Mouse (Mus musculus) heart, embryonic 16.5 days (tissue): ENCODE data around the gene Wdtc1. TPM values are rescaled to one million over a fixed set of nuclear protein-coding genes. Genes with fewer than 3 reads are reported as not detected.

Experiments used
- ATAC-seq: fragments of 200-750 bp; cut with Nextera tagmentation; replicated peaks from 2 replicates; pipeline ENCODE4 v1.8.0; 2017; ENCODE audit warnings: moderate number of reproducible peaks; ENCODE audit not compliant: insufficient read depth, low FRiP score; ENCODE audit errors: extremely low read depth
- H3K27ac ChIP-seq: fragments of 300-500 bp; sonication (generic); 2 replicates; pipeline ENCODE4 v1.5.1; 2014; ENCODE audit warnings: mild to moderate bottlenecking, low read length, control low read depth, moderate library complexity
- H3K27me3 ChIP-seq: fragments of 300-500 bp; sonication (generic); 2 replicates; pipeline ENCODE4 v1.6.1; 2014; ENCODE audit warnings: low read length, mixed read lengths; ENCODE audit not compliant: control insufficient read depth, insufficient read depth
- H3K36me3 ChIP-seq: fragments of 300-500 bp; sonication (generic); 2 replicates; pipeline ENCODE4 v1.6.1; 2014; ENCODE audit not compliant: control insufficient read depth, insufficient read depth
- H3K4me1 ChIP-seq: fragments of 300-500 bp; sonication (generic); 2 replicates; pipeline ENCODE4 v1.6.1; 2014; ENCODE audit warnings: low read length, mixed read lengths; ENCODE audit not compliant: control insufficient read depth, insufficient read depth
- H3K4me2 ChIP-seq: fragments of 300-500 bp; sonication (generic); 2 replicates; pipeline ENCODE4 v1.6.1; 2014; ENCODE audit warnings: low read depth, mild to moderate bottlenecking, control low read depth, low read length
- H3K4me3 ChIP-seq: fragments of 300-500 bp; sonication (generic); 2 replicates; pipeline ENCODE4 v1.5.1; 2014; ENCODE audit warnings: mild to moderate bottlenecking, control low read depth, low read length
- H3K9ac ChIP-seq: fragments of 300-500 bp; sonication (generic); 2 replicates; pipeline ENCODE4 v1.6.1; 2014; ENCODE audit warnings: low read length, control low read depth
- H3K9me3 ChIP-seq: fragments of 300-500 bp; sonication (generic); replicated peaks from 2 replicates; pipeline ENCODE4 v1.6.1; 2016; ENCODE audit warnings: low read length; ENCODE audit not compliant: control insufficient read depth
- WGBS: fragments of 180-500 bp; shearing (Covaris S2); extraction: QIAGEN DNeasy Blood & Tissue Kit; methylation state at CpG from one replicate; pipeline ENCODE4 v1.1.7; 2014; 5-methylcytosine and 5-hydroxymethylcytosine counted together
- polyA plus RNA-seq: library from polyadenylated mRNA; unstranded; fragments of >200 nt; fragmentation: Nextera tagmentation; extraction: Ambion mirVana; gene quantifications from 2 replicates; pipeline ENCODE4 v1.2.1, GENCODE M21; 2015

The Wdtc1 gene
- polyA plus RNA-seq, 1 experiment from 2014 or later, result 13.7 TPM

DNA sequence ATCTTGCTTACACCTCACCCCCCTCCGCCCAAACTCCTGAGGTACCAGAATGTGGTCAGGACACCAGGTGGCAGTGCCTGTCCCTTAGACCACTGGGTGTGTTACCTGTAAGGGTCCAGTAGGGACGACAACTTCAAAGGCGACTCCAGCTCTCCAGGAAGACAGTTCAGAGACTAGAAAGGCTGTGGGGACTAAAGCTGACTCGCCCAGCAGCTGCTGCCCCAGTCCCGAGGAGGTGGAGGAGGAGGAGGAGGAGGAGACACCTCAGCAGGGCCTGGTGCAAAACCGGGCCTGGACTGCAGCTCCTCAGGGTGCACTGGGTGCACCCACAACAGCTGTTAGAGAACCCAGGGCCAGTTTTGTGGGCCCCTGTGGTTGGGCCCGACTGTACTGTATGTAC lies 90.4 kb downstream of the Wdtc1 start, which contains the start of gene Sytl1:
Gene Sytl1, minus strand, starts transcription at position 232 of the 400 bp plus-strand sequence.
- Histone ChIP-seq H3K27me3 (no peaks in the 10 kb centered on the region), H3K36me3 (peaks cover 23% of the 10 kb centered on the region), H3K4me2 (peak within 1 kb of the TSS; percentile 25), H3K27ac (no peak within 1 kb of the TSS; the same call in 1 of the 2 replicates), H3K4me3 (peak within 1 kb of the TSS; percentile 27; the same call in 1 of the 2 replicates), H3K9me3 (no peaks in the 10 kb centered on the region), H3K4me1 (no peaks in the 10 kb centered on the region), H3K9ac (no peak within 1 kb of the TSS)
- 30% methylated on average over 7 of the region's 7 CpGs for WGBS
- ATAC-seq, result no peak

DNA sequence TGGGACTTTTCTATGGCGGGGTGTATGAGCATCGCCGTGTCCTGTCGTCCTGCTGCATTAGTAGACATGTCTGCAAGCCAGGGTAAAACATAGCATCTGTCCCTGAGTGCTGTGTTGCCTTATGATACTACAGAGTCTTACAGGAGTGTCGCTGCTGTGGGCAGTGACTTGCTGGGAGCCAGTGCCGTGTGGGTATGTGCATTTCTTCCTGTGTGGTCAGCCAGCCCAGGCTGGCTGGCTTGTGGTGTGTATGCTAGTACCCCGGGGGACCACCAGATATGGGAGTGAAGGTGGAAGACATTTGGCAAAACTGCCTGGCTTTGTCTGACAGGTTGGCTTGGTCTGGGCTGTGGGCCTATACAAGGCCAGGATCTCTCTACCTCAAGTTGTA lies 90.9 kb downstream of the Wdtc1 start:
- ATAC-seq, result no peak
- Histone ChIP-seq H3K9me3 (no peaks in the 10 kb centered on the region), H3K36me3 (peaks cover 19% of the 10 kb centered on the region), H3K4me1 (no peaks in the 10 kb centered on the region), H3K9ac (no peak overlapping the region), H3K4me2 (peak overlapping the region; percentile 25), H3K27ac (no peak overlapping the region), H3K27me3 (peaks cover 2% of the 10 kb centered on the region; the same call in 1 of the 2 replicates), H3K4me3 (peak overlapping the region; percentile 27; the same call in 1 of the 2 replicates)
- 60% methylated on average over 7 of the region's 7 CpGs for WGBS

DNA sequence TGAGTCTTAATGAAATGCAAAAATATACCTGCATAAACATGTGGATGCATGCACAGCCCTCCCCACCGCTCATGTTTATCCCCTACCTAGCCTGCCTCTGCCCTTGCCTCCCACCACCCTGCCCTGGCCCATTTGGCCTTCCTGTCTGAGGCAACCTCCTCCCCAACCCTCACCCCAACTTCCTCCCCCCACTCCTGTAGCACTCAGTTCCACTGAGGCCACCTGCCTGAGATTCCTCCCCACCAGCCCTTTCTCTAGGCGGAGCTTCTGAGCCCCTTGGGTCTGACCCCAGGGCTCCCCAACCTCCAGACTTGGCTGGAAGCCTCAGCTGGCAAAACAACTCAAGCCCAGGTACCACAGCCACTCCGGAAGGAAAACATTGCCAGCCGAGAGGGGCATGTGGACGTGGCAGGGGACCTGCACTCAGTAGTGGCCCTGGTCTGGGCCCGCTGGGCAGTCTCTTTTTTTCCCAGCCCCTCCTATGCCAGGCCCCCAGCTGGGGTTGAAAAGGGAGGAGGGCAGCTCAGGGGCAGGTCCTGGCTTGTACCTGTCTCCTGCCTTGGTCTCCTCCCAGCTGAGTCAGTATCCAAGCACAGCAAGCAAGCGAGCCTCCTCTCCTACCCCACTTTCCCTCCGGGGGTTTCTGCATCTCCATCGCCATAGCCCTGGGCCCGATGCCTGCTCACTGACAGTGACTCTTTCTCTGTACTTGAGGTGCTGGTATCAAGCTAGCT lies 91.5 kb downstream of the Wdtc1 start:
- ATAC-seq, result 0 out of 2 replicates have a peak, but pooled peaks have one; percentile 19
- H3K4me1 ChIP-seq, result no peaks in the 10 kb centered on the region
- no peak overlapping the region for H3K9ac ChIP-seq
- WGBS, result 51% methylated on average over 10 of the region's 10 CpGs
- peaks cover 6% of the 10 kb centered on the region for H3K27me3 ChIP-seq
- H3K9me3 ChIP-seq, result no peaks in the 10 kb centered on the region
- H3K36me3 ChIP-seq, result peaks cover 16% of the 10 kb centered on the region
- H3K4me2 ChIP-seq, result peak overlapping the region; percentile 25
- H3K4me3 ChIP-seq, result no peak overlapping the region; the same call in 1 of the 2 replicates
- H3K27ac ChIP-seq, result no peak overlapping the region; the same call in 1 of the 2 replicates

DNA sequence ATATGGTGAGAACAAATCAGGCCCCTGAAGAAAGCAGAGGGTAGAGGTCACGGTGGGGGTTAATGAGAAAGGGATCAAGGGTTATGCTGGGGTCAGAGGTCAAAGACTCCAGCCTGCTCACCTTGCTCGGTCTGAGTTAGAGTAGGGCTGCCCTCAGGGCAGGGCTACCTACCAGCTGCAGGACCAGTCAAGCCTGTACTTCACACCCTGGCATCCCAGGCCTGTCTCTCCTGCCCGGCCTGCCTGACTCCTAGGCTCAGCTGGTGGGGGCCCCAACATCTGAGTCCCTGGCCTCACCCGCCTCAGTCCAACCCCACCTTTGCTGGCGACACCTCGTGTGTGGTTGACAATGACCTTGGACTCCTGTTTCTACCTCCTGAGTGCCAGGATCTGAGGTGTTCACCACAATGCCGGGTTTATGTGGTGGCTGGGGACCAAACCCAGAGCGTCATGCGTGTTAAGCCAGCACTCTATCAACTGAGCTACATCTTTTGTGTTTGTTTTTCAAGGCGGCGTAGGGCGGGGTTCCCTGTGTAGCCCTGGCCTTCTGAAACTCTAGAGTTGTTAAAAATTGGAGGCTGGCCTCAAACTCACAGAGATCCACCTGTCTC lies 95.4 kb downstream of the Wdtc1 start:
- Histone ChIP-seq H3K4me3 (no peak overlapping the region), H3K36me3 (no peaks in the 10 kb centered on the region), H3K27me3 (peaks cover 14% of the 10 kb centered on the region), H3K9ac (no peak overlapping the region), H3K4me1 (no peaks in the 10 kb centered on the region), H3K4me2 (no peak overlapping the region), H3K27ac (no peak overlapping the region), H3K9me3 (no peaks in the 10 kb centered on the region)
- 78% methylated on average over 12 of the region's 12 CpGs for WGBS
- ATAC-seq, result no peak

DNA sequence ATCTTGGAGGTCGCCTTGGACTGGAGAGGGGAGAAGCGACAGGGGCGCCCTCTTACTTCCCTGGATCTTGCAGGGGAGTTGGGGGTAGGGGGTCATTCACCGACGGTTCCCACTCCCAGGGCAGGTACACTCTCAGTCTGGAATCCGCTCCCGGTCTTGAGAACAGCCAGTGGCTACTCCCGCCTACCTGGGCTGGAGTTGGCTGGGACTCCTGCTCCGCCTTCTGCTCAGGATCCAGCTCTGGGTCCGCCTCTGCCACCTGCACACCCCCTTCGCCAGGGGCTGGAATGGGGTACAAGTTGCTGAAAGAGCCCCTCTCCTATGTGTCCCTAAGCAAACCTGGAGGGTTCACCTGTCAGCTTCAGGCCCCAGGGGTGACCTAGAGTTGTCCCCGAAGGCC lies 96.1 kb downstream of the Wdtc1 start:
- Histone ChIP-seq H3K4me2 (peak overlapping the region; percentile 13; the same call in 1 of the 2 replicates), H3K27me3 (peaks cover 16% of the 10 kb centered on the region), H3K4me3 (no peak overlapping the region), H3K4me1 (no peaks in the 10 kb centered on the region), H3K27ac (no peak overlapping the region), H3K9ac (no peak overlapping the region), H3K36me3 (no peaks in the 10 kb centered on the region), H3K9me3 (no peaks in the 10 kb centered on the region)
- 42% methylated on average over 11 of the region's 12 CpGs for WGBS
- ATAC-seq, result peak; percentile 34; the same call in 1 of the 2 replicates

DNA sequence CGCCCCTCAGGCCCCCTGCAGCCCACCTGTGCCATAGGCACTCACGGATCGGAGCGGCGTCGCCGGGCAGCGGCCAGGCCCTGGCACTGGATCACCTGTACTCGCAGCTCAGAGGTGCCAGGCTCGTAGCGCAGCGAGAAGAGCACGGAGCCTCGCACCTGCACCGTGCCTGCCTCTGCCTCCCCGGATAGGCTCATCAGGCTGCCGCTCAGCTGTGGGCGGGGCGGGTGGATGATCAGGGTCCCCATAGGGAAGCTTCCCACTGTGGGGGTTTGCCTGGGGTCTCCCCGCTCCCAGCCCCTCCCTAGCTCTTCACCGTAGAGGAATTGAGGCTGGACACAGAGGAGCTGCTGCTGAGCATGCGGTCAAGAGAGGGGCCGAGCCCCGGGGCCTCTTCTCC lies 96.5 kb downstream of the Wdtc1 start:
- no peaks in the 10 kb centered on the region for H3K4me1 ChIP-seq
- no peak overlapping the region for H3K9ac ChIP-seq
- H3K27ac ChIP-seq, result no peak overlapping the region
- peak overlapping the region; percentile 13; the same call in 1 of the 2 replicates for H3K4me2 ChIP-seq
- H3K27me3 ChIP-seq, result peaks cover 20% of the 10 kb centered on the region
- H3K4me3 ChIP-seq, result no peak overlapping the region
- no peaks in the 10 kb centered on the region for H3K36me3 ChIP-seq
- H3K9me3 ChIP-seq, result no peaks in the 10 kb centered on the region
- no peak for ATAC-seq
- 28% methylated on average over 24 of the region's 24 CpGs for WGBS

DNA sequence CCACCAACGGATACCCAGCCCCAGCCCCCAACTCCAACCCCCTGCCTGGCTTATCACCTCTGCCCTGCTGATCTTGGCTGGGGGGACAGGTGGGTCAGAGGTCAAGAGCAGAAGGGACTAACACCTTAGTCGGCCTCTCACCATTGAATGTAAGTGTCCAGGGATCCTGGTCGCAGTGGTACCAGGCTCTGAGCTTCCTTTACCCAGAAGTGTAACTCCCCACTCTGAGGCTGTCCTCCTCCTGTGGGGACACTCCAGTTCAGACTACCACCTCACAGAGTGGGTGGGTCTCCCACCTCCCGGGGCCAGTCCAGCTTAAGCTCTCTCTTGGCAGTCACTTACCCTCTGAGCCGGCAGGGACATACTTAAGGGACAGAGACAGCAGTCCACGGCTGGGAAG lies 97.9 kb downstream of the Wdtc1 start:
- H3K9ac ChIP-seq, result no peak overlapping the region
- H3K9me3 ChIP-seq, result no peaks in the 10 kb centered on the region
- no peak overlapping the region for H3K4me2 ChIP-seq
- no peaks in the 10 kb centered on the region for H3K36me3 ChIP-seq
- H3K27me3 ChIP-seq, result peaks cover 34% of the 10 kb centered on the region
- no peak overlapping the region for H3K4me3 ChIP-seq
- H3K4me1 ChIP-seq, result peaks cover 9% of the 10 kb centered on the region
- ATAC-seq, result no peak
- no peak overlapping the region for H3K27ac ChIP-seq
- 50% methylated on average over 6 of the region's 6 CpGs for WGBS

DNA sequence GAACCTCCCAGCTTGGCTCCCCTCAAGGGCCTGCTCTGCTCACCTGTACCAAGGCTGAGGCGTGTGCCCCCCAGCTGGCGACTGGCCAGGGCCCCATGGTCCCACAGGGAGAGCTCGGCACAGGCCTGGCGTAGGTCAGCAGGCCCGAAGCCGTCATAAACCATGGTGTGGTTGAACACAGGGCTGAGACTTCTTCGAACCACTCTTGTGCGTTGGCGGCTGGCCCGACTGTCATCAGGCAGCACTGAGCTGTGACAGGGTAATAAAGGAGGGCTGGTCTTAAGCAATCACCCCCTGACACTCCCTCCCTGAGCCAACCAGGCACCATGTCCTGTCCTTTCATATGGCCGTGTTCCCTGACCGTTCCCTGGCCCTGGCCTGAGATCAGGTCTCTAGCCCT lies 99.9 kb downstream of the Wdtc1 start:
- Histone ChIP-seq H3K4me1 (peaks cover 9% of the 10 kb centered on the region), H3K9me3 (no peaks in the 10 kb centered on the region), H3K36me3 (no peaks in the 10 kb centered on the region), H3K4me2 (no peak overlapping the region), H3K27me3 (peaks cover 47% of the 10 kb centered on the region), H3K27ac (no peak overlapping the region), H3K4me3 (no peak overlapping the region), H3K9ac (no peak overlapping the region)
- ATAC-seq, result no peak
- 68% methylated on average over 12 of the region's 12 CpGs for WGBS

DNA sequence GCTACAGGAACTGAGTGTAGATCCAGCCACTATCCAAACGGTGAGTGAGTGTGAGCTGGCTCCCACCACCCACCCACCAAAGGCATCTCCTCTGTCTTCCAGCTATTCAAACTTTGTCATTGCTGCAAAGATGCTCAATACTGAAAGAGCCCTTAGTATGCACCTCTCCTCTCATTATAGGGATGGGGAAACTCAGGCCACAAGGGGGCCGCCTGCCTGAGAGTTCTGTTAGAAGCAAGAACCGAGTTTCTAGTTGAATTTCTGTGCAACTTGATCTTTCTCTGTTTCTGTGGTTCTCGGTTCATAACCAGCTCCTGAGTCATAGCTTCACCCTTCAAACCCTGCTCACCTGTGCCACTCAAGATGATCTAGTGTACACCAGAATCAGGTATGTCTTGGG lies 101.2 kb downstream of the Wdtc1 start:
- H3K4me1 ChIP-seq, result peaks cover 9% of the 10 kb centered on the region
- H3K27ac ChIP-seq, result no peak overlapping the region
- H3K27me3 ChIP-seq, result peaks cover 50% of the 10 kb centered on the region
- WGBS, result 51% methylated on average over 4 of the region's 4 CpGs
- no peaks in the 10 kb centered on the region for H3K36me3 ChIP-seq
- H3K4me2 ChIP-seq, result no peak overlapping the region
- H3K9ac ChIP-seq, result no peak overlapping the region
- no peaks in the 10 kb centered on the region for H3K9me3 ChIP-seq
- ATAC-seq, result no peak
- H3K4me3 ChIP-seq, result no peak overlapping the region
